Mouse (Mus musculus) C2C12 (cell line): Measurements from ENCODE around the gene Phf5a.

Source experiments
- CTCF ChIP-seq: IDR thresholded peaks from one replicate; pipeline ENCODE4 v1.5.1; 2011; ENCODE audit not compliant: control insufficient read depth, insufficient read depth, insufficient read length
- MYOD1 ChIP-seq: IDR thresholded peaks from one replicate; pipeline ENCODE4 v1.6.1; 2011; ENCODE audit warnings: low read depth; ENCODE audit not compliant: control insufficient read depth, insufficient read length
- MYOG ChIP-seq: IDR thresholded peaks from one replicate; pipeline ENCODE4 v1.6.1; 2011; ENCODE audit not compliant: control insufficient read depth, insufficient read length; ENCODE audit errors: extremely low read depth
- USF1 ChIP-seq: IDR thresholded peaks from one replicate; pipeline ENCODE4 v1.6.1; 2011; ENCODE audit warnings: low read depth, mild to moderate bottlenecking, control low read depth, moderate library complexity

DNA sequence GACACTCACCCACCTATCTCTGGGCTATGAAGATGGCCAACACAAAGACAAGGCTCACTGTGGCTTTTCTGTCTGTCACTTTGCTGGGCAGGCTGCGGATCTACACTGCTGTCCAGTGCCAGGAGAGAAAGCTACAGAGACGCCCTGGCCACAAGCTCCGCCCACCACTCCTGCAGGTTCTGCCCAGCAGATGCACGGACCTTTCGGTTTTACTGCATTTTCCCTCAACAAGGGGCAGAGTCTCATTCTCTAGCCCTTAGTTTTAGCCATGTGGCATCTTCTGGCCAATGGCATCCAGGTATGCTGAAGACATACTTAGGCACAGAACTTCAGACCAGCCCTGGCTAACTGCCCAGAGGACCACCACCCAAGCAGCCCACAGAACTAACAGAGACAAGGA, 49.5 kb upstream of the Phf5a start:
- TF ChIP-seq CTCF (no peak), USF1 (peak; percentile 47), MYOD1 (no peak), MYOG (no peak)
